Mouse (Mus musculus): Measurements from ENCODE around the gene Fem1b. TPM values are rescaled to one million over a fixed set of nuclear protein-coding genes. Genes with fewer than 3 reads are reported as not detected.
"Not testable (repeated sequence)": the region's sequence is repeated elsewhere in the genome, so short reads cannot be mapped to it uniquely, and the experiment has no call there.

Gene Fem1b
- polyA plus RNA-seq, 1 experiment = 13.9 TPM

- 60% methylated on average over 4 of the region's 4 CpGs for WGBS
Measured at GRCm38 (mm10) chr9:62817828-62818614, 6.3 kb upstream of the Fem1b start.

GRCm38 (mm10) chr9:62817099-62817571 lies 5.4 kb upstream of the Fem1b start:
- no peak overlapping the region for H3K4me3 ChIP-seq (replicated peaks; ENCODE audit: extremely low read depth, low read depth, low read length)
- no peak for TF ChIP-seq CTCF (IDR thresholded peaks at IDR 0.05; ENCODE audit: insufficient read depth, low read length)
- TF ChIP-seq POLR2A (IDR thresholded peaks at IDR 0.05; ENCODE audit: borderline replicate concordance, extremely low read depth, low read depth, low read length) = no peak
- H3K4me1 ChIP-seq (ENCODE audit: control insufficient read depth, insufficient read depth, low read length) = peaks cover 4% of the 10 kb centered on the region
- 41% methylated on average over 12 of the region's 12 CpGs for WGBS
- DNase-seq = no peak

More at GRCm38 (mm10) chr9:62817828-62818614, 6.3 kb upstream of the Fem1b start:
- H3K4me3 ChIP-seq (replicated peaks; ENCODE audit: extremely low read depth, low read depth, low read length) = no peak overlapping the region
- no peak for TF ChIP-seq CTCF (IDR thresholded peaks at IDR 0.05; ENCODE audit: insufficient read depth, low read length)
- no peak for TF ChIP-seq POLR2A (IDR thresholded peaks at IDR 0.05; ENCODE audit: borderline replicate concordance, extremely low read depth, low read depth, low read length)
- DNase-seq = no peak
- H3K4me1 ChIP-seq (ENCODE audit: control insufficient read depth, insufficient read depth, low read length) = peaks cover 2% of the 10 kb centered on the region

- TF ChIP-seq CTCF (IDR thresholded peaks at IDR 0.05; ENCODE audit: insufficient read depth, low read length) (no peak), POLR2A (IDR thresholded peaks at IDR 0.05; ENCODE audit: borderline replicate concordance, extremely low read depth, low read depth, low read length) (no peak)
- no peak overlapping the region for H3K4me3 ChIP-seq (replicated peaks; ENCODE audit: extremely low read depth, low read depth, low read length)
- 65% methylated on average over 9 of the region's 9 CpGs for WGBS
- DNase-seq = no peak
- H3K4me1 ChIP-seq (ENCODE audit: control insufficient read depth, insufficient read depth, low read length) = peaks cover 4% of the 10 kb centered on the region
Measured at GRCm38 (mm10) chr9:62816323-62817098, 4.8 kb upstream of the Fem1b start.

- DNase-seq = peak; percentile 46
- 61% methylated on average over 2 of the region's 2 CpGs for WGBS
- Histone ChIP-seq H3K4me3 (replicated peaks; ENCODE audit: extremely low read depth, low read depth, low read length) (no peak overlapping the region), H3K4me1 (ENCODE audit: control insufficient read depth, insufficient read depth, low read length) (peaks cover 4% of the 10 kb centered on the region)
- TF ChIP-seq CTCF (IDR thresholded peaks at IDR 0.05; ENCODE audit: insufficient read depth, low read length) (no peak), POLR2A (IDR thresholded peaks at IDR 0.05; ENCODE audit: borderline replicate concordance, extremely low read depth, low read depth, low read length) (no peak)
Measured at GRCm38 (mm10) chr9:62814751-62815150, 3.0 kb upstream of the Fem1b start.

GRCm38 (mm10) chr9:62812216-62813049 lies 699 bp upstream of the Fem1b start:
- TF ChIP-seq CTCF (IDR thresholded peaks at IDR 0.05; ENCODE audit: insufficient read depth, low read length) = no peak
- TF ChIP-seq POLR2A (IDR thresholded peaks at IDR 0.05; ENCODE audit: borderline replicate concordance, extremely low read depth, low read depth, low read length) = no peak
- DNase-seq = no peak
- H3K4me3 ChIP-seq (replicated peaks; ENCODE audit: extremely low read depth, low read depth, low read length) = peak overlapping the region; percentile 90
- 21% methylated on average over 14 of the region's 14 CpGs for WGBS
- peaks cover 9% of the 10 kb centered on the region for H3K4me1 ChIP-seq (ENCODE audit: control insufficient read depth, insufficient read depth, low read length)

GRCm38 (mm10) chr9:62810543-62811515 lies 905 bp downstream of the Fem1b start:
- WGBS = under 1% methylated on average over 58 of the region's 58 CpGs
- TF ChIP-seq CTCF (IDR thresholded peaks at IDR 0.05; ENCODE audit: insufficient read depth, low read length) (no peak), POLR2A (IDR thresholded peaks at IDR 0.05; ENCODE audit: borderline replicate concordance, extremely low read depth, low read depth, low read length) (no peak)
- no peak for DNase-seq
- Histone ChIP-seq H3K4me1 (ENCODE audit: control insufficient read depth, insufficient read depth, low read length) (peaks cover 9% of the 10 kb centered on the region; the same call in 1 of the 2 replicates), H3K4me3 (replicated peaks; ENCODE audit: extremely low read depth, low read depth, low read length) (peak overlapping the region; percentile 90)

- Histone ChIP-seq H3K4me1 (ENCODE audit: control insufficient read depth, insufficient read depth, low read length) (peaks cover 7% of the 10 kb centered on the region; the same call in 1 of the 2 replicates), H3K4me3 (replicated peaks; ENCODE audit: extremely low read depth, low read depth, low read length) (peak overlapping the region; percentile 90)
- DNase-seq = no peak
- no peak for TF ChIP-seq CTCF (IDR thresholded peaks at IDR 0.05; ENCODE audit: insufficient read depth, low read length)
- no peak for TF ChIP-seq POLR2A (IDR thresholded peaks at IDR 0.05; ENCODE audit: borderline replicate concordance, extremely low read depth, low read depth, low read length)
- 16% methylated on average over 8 of the region's 8 CpGs for WGBS
Measured at GRCm38 (mm10) chr9:62810095-62810494, 1.6 kb downstream of the Fem1b start.

GRCm38 (mm10) chr9:62799218-62799617 lies 12.5 kb downstream of the Fem1b start:
- 74% methylated on average over 2 of the region's 2 CpGs for WGBS
- H3K4me1 ChIP-seq (ENCODE audit: control insufficient read depth, insufficient read depth, low read length); DNase-seq; H3K4me3 ChIP-seq (replicated peaks; ENCODE audit: extremely low read depth, low read depth, low read length): not testable (repeated sequence)
